Comparison of ENCODE assay signal across 9 mouse cellular contexts in genomic region chr7:24611709-24612108, GRCm38 (mm10). TPM values are rescaled to one million over a fixed set of nuclear protein-coding genes. Genes with fewer than 3 reads are reported as not detected.
DNase-seq lines count a peak whose midpoint lies in the region; ATAC-seq lines count a peak whose summit lies in the region.
"Had no signal": no experiment of that assay in that cellular context is flagged by ENCODE, and none has a peak within 500 bp of the region (broad histone marks: within the 10 kb centered on the region; RNA-seq: fewer than 3 reads in every experiment).

No protein-coding gene starts in this region.

- H3K4me1 ChIP-seq in neural tube, embryonic 12.5 days: peaks cover 21% of the 10 kb centered on the region
- H3K4me1 ChIP-seq in limb, embryonic 12.5 days (replicated peaks): peaks cover 24% of the 10 kb centered on the region
- H3K4me1 ChIP-seq in stomach, embryonic 15.5 days: peaks cover 18% of the 10 kb centered on the region

- DNase-seq in heart, adult 11 months: peak; percentile 80
- DNase-seq in heart, postnatal 4 days: no peak
- no peak for DNase-seq in neural tube, embryonic 10.5 days (ENCODE audit: extremely low spot score, low spot score)
- DNase-seq in adipocyte (ENCODE audit: low spot score): no peak
- DNase-seq in adrenal gland, postnatal 4 days (ENCODE audit: low spot score in 2 of 2): no peak

- H3K9me3 ChIP-seq in neural tube, embryonic 12.5 days: no peaks in the 10 kb centered on the region
- no peaks in the 10 kb centered on the region for H3K9me3 ChIP-seq in limb, embryonic 12.5 days
- no peaks in the 10 kb centered on the region for H3K9me3 ChIP-seq in stomach, embryonic 15.5 days

- H3K27me3 ChIP-seq in neural tube, embryonic 12.5 days (replicated peaks): peaks cover 54% of the 10 kb centered on the region
- H3K27me3 ChIP-seq in limb, embryonic 12.5 days: peaks cover 63% of the 10 kb centered on the region
- H3K27me3 ChIP-seq in stomach, embryonic 15.5 days (replicated peaks): peaks cover 21% of the 10 kb centered on the region; the same call in 1 of the 2 replicates

- no peak overlapping the region for H3K27ac ChIP-seq in neural tube, embryonic 12.5 days
- H3K27ac ChIP-seq in limb, embryonic 12.5 days: no peak overlapping the region
- no peak overlapping the region for H3K27ac ChIP-seq in stomach, embryonic 15.5 days

- no peaks in the 10 kb centered on the region for H3K36me3 ChIP-seq in neural tube, embryonic 12.5 days
- H3K36me3 ChIP-seq in limb, embryonic 12.5 days: peaks cover 22% of the 10 kb centered on the region; the same call in 1 of the 2 replicates
- H3K36me3 ChIP-seq in stomach, embryonic 15.5 days: no peaks in the 10 kb centered on the region

- 17% methylated on average over 7 of the region's 7 CpGs for whole genome bisulfite sequencing in neural tube, embryonic 12.5 days
- 14% methylated on average over 7 of the region's 7 CpGs for WGBS in limb, embryonic 12.5 days
- WGBS in stomach, embryonic 15.5 days: 13% methylated on average over 7 of the region's 7 CpGs

- peak overlapping the region; percentile 57; the same call in 1 of the 2 replicates for H3K4me2 ChIP-seq in neural tube, embryonic 12.5 days (replicated peaks)
- H3K4me2 ChIP-seq in limb, embryonic 12.5 days: peak overlapping the region; percentile 58
- H3K4me2 ChIP-seq in stomach, embryonic 15.5 days: peak overlapping the region; percentile 92

- H3K9ac ChIP-seq in neural tube, embryonic 12.5 days: no peak overlapping the region
- no peak overlapping the region for H3K9ac ChIP-seq in limb, embryonic 12.5 days (replicated peaks)
- no peak overlapping the region; the same call in 1 of the 2 replicates for H3K9ac ChIP-seq in stomach, embryonic 15.5 days

- ATAC-seq in neural tube, embryonic 12.5 days (ENCODE audit: low FRiP score, low read depth): no peak
- ATAC-seq in limb, embryonic 12.5 days (ENCODE audit: insufficient number of reproducible peaks, insufficient read depth, low FRiP score, low TSS enrichment, low read depth): no peak
- ATAC-seq in stomach, embryonic 15.5 days (ENCODE audit: insufficient read depth, low FRiP score, low read depth): no peak

- H3K4me3 ChIP-seq in neural tube, embryonic 12.5 days: peak overlapping the region; percentile 33; the same call in 1 of the 2 replicates
- peak overlapping the region; percentile 38 for H3K4me3 ChIP-seq in limb, embryonic 12.5 days (replicated peaks)
- peak overlapping the region; percentile 60 for H3K4me3 ChIP-seq in stomach, embryonic 15.5 days (replicated peaks)

RNA-seq across cellular contexts. Expression of gene Phldb3, which starts 1.1 kb away (rescaled TPM):
- under 1 TPM; 0.57 to 0.61 TPM for total RNA-seq in heart, postnatal 4 days (2021)
- not detected in 2 replicates for polyA plus RNA-seq in neural tube, embryonic 12.5 days (2016; fragmentation: Nextera tagmentation; extraction: Ambion mirVana)
- 0.18 and 0.20 TPM in 2 replicates for polyA plus RNA-seq in limb, embryonic 12.5 days (2016; fragmentation: Nextera tagmentation; extraction: Ambion mirVana)
- 0.43 and 0.54 TPM in 2 replicates for polyA plus RNA-seq in stomach, embryonic 15.5 days (2015; fragmentation: Nextera tagmentation; extraction: Ambion mirVana)
- total RNA-seq in adrenal gland, postnatal 4 days (2021): 1 to 10 TPM; 6.5 to 6.9 TPM

RNA-seq across cellular contexts. Expression of gene Zfp575, which starts 24.3 kb away (rescaled TPM):
- under 1 TPM; 0.27 to 0.33 TPM for total RNA-seq in heart, postnatal 4 days (2021)
- 4.3 and 4.5 TPM in 2 replicates for polyA plus RNA-seq in neural tube, embryonic 12.5 days (2016; fragmentation: Nextera tagmentation; extraction: Ambion mirVana)
- polyA plus RNA-seq in limb, embryonic 12.5 days (2016; fragmentation: Nextera tagmentation; extraction: Ambion mirVana): 3.6 and 4.0 TPM in 2 replicates
- polyA plus RNA-seq in stomach, embryonic 15.5 days (2015; fragmentation: Nextera tagmentation; extraction: Ambion mirVana): 4.3 and 5.0 TPM in 2 replicates
- total RNA-seq in adrenal gland, postnatal 4 days (2021): 1 to 10 TPM; 1.8 to 2.0 TPM
- total RNA-seq: neutrophil, adult 5-6 weeks had no signal

RNA-seq across cellular contexts. Expression of gene Ethe1, which starts 24.4 kb away (rescaled TPM):
- 10 to 100 TPM; 15.9 to 16.9 TPM for total RNA-seq in heart, postnatal 4 days (2021)
- 17.2 and 18.7 TPM in 2 replicates for polyA plus RNA-seq in neural tube, embryonic 12.5 days (2016; fragmentation: Nextera tagmentation; extraction: Ambion mirVana)
- 25.1 and 25.6 TPM in 2 replicates for polyA plus RNA-seq in limb, embryonic 12.5 days (2016; fragmentation: Nextera tagmentation; extraction: Ambion mirVana)
- polyA plus RNA-seq in stomach, embryonic 15.5 days (2015; fragmentation: Nextera tagmentation; extraction: Ambion mirVana): 31.1 and 37.1 TPM in 2 replicates
- total RNA-seq in adrenal gland, postnatal 4 days (2021): 10 to 100 TPM; 17.7 to 20.4 TPM

RNA-seq across cellular contexts. Expression of gene Lypd3, which starts 24.6 kb away (rescaled TPM):
- total RNA-seq in heart, postnatal 4 days (2021): not detected
- 0.43 and 0.87 TPM in 2 replicates for polyA plus RNA-seq in neural tube, embryonic 12.5 days (2016; fragmentation: Nextera tagmentation; extraction: Ambion mirVana)
- 3.1 and 3.3 TPM in 2 replicates for polyA plus RNA-seq in limb, embryonic 12.5 days (2016; fragmentation: Nextera tagmentation; extraction: Ambion mirVana)
- 22.6 and 42.2 TPM in 2 replicates for polyA plus RNA-seq in stomach, embryonic 15.5 days (2015; fragmentation: Nextera tagmentation; extraction: Ambion mirVana)
- 1 to 10 TPM in 1 of 2 experiments, under 1 TPM in 1; 0.70 to 1.5 TPM for total RNA-seq in adrenal gland, postnatal 4 days (2021)
- total RNA-seq: neutrophil, adult 5-6 weeks had no signal
